Mouse (Mus musculus) embryo, embryonic 9.5 days (tissue): ENCODE measurements around the gene Rtf2.

Source experiments
- DNase-seq: peaks from one replicate; pipeline ENCODE4 v3.0.0-alpha.2; 2017; ENCODE audit errors: extremely low spot score

The Rtf2 gene

GRCm38 (mm10) chr2:172483766-172484413 lies 43.5 kb downstream of the Rtf2 start:
- DNase-seq: no peak

GRCm38 (mm10) chr2:172484696-172485370 lies 44.5 kb downstream of the Rtf2 start:
- peak; percentile 29 for DNase-seq

GRCm38 (mm10) chr2:172496736-172497345 lies 56.5 kb downstream of the Rtf2 start:
- no peak for DNase-seq

DNA sequence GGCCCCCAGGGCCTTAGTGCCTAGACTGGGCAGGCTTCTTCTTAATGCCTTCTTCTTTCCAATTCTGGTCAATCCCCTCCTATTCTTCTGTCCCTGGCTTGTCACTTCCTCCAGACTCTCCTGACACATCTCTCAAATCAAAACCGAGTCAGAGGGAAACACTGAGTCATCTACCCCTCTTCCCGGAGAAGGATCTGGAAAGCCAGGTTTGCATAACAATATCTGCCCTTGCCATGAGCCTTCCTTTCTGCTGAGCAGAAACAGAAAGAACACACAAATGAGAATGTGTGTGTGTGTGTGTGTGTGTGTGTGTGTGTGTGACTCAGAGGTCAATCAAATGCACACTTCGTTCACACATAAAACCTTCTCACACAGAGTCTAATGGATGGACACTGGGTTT lies 58.5 kb downstream of the Rtf2 start:
- no peak for DNase-seq

DNA sequence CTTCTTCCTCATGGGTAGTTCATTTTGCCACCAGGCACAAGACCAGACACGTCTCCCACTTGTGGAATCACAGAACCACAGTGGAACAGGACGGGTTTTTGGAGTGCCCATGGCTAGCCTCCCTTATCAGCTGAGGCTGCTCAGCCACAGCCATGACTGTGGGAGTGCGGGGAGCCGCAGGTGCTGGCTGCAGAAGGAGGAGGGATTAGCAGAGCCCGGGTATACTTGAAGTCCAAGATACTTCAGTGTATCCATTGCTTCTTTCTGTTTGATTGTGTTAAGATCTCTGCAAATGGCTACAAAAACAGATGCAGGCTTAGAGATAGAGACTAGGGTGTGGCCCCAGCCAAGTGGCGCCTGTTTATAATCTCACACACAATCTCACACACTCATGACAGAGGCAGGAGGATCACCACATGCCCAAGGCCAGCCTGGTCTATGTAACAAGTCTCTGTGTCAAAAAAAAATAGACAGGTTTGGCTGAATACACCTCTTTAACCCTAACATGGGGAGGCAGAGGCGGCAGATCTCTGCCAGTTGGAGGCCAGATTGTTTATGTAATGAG lies 60.5 kb downstream of the Rtf2 start:
- DNase-seq: no peak

DNA sequence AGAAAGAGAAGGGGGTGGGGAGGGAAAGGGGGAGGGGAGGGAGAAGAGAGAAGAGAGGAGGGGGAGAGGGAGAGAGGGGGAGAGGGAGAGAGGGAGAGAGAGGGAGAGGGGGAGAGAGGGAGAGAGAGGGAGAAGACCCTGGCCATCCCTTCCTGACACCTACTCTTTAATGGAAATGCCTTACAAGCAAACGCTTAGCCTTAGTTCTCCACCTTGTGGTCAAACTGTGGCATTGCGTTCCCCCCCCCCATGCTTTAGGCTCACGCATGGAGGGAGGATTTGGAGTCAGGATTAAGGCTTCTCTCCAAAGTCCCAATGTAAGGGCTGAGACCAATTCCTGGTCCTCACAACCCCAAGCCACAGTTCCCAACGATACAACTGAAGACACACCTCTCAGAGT lies 61.0 kb downstream of the Rtf2 start:
- DNase-seq: peak; percentile 63

GRCm38 (mm10) chr2:172502168-172502567 lies 61.8 kb downstream of the Rtf2 start:
- no peak for DNase-seq

DNA sequence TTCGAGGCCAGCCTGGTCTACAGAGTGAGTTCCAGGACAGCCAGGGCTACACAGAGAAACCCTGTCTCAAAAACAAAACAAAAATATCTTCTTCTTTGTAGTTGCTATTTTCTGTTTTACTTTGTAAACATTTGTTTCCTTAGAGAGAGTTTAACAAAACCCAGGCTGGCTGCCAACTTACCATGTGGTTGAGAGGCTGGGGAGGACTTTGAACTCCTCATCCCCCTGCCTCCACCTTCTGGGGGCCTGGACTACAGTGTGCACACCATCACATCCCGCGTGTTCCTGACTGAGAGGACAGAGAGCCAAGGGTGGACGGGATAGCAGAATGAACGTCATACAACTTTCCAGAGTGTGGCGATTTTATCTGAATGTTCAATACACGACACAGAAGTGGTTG lies 65.8 kb downstream of the Rtf2 start:
- no peak for DNase-seq

DNA sequence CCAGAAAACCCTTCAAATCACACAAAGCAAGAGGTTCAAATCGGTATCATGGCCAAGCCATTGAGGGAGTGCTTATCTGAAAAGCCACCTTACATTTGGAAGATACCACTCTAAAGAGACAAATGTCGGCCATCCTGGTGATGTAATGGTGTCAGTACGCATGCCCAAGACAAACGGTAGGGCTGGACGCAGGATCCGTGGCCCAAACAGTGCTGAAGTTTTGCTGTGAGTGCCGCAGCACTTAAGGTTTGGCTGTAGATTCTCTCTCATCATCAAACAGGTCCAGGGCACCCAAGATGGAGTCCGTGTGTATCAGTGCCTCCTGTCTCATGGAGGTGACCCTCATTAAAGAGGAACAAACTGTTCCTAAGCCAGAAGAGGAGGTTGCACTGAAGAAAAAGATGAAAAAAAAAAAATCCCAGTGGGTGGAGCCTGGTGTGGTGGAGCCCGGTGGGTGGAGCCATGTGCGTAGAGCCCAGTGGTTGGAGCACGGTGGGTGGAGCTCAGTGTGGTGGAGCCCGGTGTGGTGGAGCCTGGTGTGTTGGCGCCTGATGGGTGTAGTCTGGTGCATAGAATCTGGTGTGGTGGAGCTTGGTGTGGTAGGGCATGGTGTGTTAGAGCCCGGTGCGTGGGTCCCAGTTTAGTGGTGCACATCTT lies 69.8 kb downstream of the Rtf2 start:
- DNase-seq: no peak

- no peak for DNase-seq
Observed at GRCm38 (mm10) chr2:172510899-172511298, 70.5 kb downstream of the Rtf2 start.

GRCm38 (mm10) chr2:172516407-172516992 lies 76.1 kb downstream of the Rtf2 start:
- peak; percentile 27 for DNase-seq
